Mouse (Mus musculus) urinary bladder, postnatal 4 days (tissue): ENCODE measurements around the gene Atg16l2.

Experiments used
- DNase-seq, 2 experiments: peaks; one replicate each; pipeline ENCODE4 v3.0.0; 2021 to 2022; ENCODE audit warnings: low spot score in 2 of 2

Atg16l2 gene

DNA sequence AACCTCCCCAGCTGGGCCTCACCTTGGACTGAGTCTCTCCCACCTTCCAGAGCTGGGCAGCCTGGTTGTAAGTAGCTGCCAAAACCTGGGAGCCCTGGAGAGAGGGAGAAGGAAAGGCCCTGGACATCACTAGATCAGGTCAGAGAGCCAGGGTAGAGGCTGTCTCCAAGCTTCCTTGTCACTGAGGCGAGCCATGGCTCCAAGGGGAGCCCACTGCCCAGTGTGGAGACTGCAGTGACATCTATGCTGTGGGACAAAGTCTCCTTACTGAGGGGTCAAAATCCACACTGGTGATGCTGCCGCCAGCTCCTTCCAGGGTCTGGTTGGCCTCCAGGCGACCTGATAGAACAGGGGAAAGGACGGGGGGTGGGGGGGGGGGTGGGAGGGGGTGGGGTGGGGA is 10.0 kb downstream of the Atg16l2 start:
- no peak for DNase-seq

DNA sequence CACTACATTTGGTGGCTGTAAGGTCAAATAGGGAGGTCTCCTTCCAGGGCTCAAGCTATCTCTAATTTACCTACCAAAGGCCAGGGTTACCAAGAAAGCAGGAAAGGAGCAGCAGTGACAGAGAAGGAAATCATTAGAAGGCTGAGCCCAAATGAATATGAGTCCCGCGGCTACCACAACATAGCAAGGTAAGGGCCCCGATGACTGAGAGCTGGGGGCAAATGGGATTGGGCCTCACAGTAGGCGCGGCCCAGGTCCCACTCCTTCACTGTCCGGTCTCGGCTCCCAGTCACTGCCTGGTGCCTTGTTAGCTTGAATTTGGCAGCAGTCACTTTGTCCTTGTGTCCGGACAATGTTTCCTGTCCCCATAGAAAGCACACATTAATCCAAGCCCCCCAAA is 10.4 kb downstream of the Atg16l2 start:
- DNase-seq, result no peak

DNA sequence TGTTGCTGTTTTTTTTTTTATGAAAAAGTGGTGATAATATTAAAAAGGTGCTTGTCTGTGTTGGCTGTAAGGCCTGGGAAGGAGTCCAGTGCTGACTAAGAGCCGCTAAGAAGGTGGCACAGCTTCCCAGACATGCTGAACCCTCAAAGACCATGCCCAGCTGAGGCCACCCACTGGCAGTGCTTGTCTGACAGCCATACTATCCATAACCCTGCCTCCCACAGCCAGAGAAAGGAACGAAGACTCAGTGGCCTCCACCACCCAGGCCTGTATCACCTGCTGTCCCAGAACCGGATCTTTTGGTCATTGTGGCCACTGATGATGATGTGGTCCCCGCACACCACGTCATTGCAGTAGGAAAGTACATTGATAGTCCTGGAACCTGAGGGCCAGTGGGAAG is 10.8 kb downstream of the Atg16l2 start:
- no peak for DNase-seq

DNA sequence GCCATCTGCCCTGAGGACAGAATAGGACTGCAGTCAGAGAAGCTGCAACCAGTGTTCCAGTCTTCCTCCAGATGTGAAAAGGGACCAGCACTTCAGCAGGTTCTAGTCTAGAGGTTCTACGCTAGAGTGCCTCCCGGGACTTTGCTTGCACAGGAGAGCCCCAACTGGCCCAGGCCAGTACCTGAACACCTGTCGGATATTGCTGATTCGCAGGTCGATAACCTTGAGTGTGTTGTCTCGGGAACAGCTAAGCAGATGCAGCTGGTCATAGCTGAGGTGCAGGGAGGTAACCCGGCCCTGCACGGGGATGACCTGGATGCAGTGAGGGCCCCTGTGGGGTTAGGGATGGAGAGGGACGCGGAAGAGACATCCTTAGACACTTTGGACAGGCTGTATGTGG is 11.7 kb downstream of the Atg16l2 start:
- DNase-seq, result peak in 1 of 2 experiments; percentile 51

DNA sequence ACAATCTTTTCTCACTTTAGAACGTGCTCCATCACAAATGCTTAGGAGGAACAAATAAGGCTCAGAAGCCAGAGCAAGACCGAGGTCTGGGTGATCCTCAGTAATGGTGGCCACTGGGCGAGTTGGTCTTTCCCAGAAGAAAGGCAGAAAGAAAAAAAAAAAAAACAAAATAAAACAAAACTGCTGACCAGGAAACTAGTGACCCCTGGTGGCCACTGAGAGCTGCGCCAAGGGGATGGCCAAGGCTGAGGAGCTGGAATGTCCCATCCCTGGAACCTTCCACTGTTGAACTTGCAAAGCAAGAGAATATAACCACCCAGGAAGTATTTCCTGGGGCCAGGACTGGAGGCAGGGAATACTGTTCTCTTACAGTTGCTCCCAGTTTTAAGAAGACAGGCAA is 13.6 kb downstream of the Atg16l2 start:
- peak in 1 of 2 experiments; percentile 58 for DNase-seq

DNA sequence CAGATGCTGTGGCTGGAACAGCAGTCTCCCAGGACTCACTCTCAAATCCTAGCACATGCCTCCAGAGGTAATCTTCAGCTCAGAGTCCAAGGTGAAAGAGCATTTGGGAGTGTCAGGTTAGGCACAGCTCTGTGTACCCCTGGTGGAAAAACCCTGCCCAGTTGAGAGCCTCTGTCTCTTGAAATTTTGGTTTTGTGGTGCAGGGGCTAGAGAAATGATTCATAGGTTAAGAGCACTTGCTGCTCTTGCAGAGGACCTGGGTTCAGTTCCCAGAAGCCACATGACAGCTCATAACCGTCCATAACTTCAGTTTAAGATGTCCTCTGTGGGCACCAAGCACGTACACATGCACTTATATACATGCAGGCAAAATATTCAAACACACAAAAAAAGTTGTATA is 14.2 kb downstream of the Atg16l2 start:
- no peak for DNase-seq

DNA sequence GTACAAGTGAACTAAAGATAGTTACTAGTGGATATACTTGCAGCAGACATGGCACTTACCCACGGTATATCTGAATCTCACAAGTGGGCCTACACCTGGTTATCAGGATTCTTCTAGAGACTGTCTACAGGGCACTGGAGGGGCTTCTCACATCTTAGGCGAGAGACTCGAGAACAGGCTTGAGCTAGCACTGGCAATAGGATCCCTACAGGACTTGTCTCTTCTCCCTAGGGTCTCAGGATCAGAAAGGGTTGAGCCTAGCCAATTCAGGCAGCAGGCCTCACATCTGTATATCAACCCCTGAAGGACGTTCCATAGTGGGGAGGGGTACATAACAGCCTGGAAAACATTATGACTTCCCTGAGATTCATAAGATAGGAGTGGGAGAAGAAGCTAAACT is 15.2 kb downstream of the Atg16l2 start:
- DNase-seq, result no peak

DNA sequence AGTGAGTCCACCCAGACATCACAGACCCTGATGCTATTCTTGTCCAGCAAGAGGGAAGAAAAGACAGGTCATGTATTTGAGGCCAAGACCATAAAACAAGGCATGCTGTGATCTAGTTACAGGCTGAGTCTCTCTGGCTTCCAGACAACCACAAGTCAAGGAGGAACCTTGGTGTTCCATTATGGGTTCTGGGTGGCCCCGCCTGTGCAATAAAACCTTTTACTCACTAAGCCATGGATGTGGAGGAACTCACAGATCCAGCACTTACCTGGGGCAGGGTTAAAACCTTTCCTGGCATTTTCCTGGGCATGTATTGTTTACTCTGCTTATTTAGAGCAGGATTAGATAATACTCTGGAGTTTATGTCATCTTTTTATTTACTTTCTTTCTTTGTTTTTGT is 17.5 kb downstream of the Atg16l2 start:
- DNase-seq, result no peak

DNA sequence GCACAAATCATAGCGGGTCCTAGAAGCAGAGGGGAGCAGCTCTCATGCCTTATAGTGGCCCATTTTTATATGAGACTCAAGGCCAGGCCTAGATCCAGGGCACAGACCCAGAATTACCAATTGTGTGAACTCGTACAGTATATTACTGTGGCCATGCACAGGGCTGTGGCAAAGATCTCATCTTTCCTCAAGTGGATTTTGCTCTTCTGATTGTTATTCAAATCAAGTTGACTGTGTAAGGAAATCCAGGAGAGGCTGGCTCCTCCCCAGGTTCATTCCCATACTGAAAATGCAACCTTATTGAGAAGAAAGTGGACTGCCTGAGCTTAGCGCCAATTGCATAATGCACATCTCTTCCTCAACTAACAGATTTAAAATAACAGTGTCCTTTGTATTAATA is 19.3 kb downstream of the Atg16l2 start:
- no peak for DNase-seq

DNA sequence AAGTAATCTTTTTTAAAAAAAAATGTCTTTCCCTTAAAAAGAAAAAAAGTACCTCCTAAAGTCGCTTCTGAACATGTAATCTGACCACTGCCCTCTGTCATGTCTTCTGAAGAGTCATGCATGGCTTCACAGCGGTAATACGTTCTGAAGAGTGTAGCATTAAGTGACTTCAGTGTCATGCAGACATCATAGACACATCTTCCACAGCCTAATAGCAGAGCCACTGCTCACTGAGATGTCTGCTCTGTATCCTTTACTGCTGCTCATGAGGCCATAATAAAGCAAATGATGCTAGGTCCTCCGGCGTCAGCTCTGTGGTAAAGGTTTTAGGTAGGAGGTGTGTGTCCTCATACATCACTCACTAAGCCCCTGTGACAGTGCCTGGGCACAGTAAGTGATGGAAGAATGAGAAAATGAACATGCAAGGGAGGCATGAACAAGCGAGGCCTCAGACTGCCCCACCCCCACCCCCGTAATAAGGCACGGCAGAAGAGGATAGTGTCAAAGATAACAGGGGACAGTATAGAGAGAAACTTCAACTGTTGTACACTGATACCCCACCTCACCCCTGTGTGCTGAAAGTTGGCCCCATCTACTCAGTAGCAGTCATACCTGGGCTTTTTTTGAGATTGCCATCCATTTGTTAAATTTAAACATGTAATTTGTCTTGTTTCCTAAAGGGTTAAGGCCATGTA is 29.4 kb downstream of the Atg16l2 start:
- DNase-seq, result no peak

DNA sequence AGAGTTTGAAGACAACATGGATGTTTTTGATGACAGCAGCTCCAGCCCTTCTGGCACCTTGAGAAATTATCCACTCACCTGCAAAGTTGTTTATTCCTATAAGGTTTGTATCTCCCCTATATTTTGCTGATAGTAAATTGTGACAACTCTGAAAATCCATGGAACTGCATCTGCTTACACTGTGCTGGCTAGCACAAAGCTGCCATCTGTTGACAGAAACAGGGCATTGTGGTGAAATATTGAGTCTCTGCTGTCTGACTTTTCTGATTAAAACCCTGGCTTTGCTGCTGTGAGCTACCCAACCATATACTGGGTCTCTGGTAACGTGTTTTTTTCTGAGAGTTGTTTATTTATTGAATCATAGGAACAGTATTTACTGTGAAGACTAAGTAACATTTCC is 30.4 kb downstream of the Atg16l2 start:
- no peak for DNase-seq

DNA sequence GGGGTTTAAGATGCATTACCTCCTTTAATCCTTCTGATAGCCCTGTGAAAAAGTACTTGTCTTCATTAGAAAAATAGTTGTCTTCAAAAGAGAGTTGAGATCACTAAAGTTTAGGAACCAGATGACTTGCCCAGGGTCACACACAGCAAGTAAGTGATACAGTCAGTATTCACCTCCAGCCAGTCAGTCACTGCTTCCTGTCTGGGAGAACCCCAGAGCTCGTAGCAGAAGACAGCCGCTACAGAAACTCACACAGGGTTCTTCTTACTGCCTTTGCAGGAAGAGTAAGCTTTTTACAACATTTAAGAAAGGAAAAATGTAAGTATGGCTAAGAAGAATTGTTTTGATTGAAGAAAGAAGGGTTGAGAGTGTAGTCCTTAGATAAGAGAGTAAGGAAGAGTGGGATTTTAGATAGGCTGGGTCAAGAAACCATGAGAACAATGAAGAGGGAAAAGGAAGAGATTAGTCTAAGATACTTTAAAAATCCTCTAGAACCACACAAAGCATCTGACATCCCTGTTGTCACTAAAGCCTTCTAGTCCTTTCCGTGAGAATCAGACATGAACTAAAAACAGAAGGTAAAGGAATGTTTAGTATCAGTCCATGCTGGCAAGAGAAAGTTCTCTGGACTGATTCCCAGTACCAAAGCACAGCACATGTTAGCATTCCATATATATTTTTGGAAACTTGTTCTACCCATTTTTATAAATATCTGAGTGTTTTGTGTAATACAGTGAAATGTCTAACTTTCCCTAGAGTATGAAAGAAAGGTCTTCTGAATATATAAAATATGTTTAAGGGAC is 34.4 kb downstream of the Atg16l2 start:
- no peak for DNase-seq

DNA sequence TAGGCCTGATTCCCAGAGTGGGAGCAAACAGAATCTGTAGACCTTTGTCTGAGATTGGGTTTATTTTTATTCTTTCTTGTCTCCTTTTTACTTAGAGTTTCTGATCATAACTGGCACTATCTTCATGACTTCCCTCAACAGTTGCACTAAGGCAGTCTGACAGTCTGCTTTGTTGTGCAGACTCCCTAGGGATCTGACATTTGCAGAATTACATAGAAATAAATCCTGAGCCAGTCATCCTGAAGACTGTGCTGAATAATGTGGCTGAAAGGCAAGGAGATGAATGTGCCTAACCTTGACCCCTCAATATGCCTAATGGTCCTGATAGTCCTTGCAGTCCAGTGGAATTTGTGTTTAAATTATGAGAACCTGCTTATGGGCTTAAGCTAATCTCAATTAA is 38.5 kb downstream of the Atg16l2 start:
- no peak for DNase-seq

DNA sequence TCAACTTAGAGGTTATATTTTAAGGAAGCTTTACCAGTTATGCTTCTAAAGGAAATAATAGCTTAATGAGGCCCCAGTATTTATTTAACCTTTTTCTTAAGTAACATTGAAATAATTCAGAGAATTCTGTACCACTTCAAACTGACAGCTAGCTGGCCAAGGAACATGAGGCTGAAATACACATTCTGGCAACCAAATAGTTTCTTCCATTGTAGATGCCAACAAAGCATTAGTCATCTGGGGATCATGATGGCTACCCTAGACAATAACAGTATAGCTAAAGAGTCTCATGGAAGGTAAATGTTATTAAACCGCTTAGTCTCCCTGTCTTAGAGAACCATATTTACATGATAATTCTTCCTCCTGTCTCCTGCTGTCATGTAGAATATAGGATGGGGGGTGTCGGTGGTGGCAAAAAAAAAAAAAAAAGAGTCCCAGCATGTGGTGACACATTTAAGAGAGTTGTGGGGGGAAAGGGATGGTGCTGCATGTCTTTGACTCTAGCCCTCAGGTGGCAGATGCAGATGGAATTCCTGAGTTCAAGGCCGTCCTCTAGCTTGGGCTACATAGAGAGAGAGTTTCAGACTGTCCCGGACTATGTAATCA is 40.0 kb downstream of the Atg16l2 start:
- no peak for DNase-seq

DNA sequence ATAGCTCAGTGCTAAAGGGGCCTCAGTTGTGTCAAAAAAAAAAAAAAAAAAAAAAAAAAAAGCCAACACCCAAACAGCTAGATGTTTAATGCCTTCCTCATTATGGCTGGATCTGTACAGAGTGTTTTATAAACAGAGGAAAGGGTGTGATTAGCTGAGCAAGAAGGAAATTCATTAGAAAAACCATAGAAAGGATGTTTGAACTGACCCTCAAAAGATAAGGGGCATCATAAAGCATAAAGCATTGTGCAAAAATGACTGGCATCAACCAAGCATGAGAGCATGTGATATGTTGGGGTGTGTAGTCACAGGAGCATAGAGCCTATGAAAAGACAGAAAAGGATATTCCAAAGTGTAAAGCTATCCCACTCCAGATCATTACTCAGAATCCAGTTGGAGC is 43.6 kb downstream of the Atg16l2 start:
- DNase-seq, result no peak

DNA sequence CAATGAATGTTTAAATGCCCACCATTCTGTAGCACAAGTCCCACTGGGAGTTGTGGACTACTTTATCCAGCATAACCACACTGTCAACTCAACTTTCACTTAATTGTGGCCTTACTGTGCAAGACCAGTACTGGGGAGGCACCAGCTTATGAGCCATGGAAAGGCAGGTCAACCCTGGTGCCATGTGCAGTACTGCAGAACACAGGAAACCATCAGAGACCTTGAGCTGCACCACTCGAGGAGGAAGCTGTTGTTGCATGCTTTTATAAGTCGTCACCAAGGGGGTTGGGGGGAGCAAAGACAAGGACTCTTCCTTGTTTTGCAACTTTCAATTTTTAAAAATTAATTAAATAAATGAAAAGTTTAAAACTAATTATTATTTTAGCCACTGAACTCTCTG is 49.0 kb downstream of the Atg16l2 start:
- no peak for DNase-seq

DNA sequence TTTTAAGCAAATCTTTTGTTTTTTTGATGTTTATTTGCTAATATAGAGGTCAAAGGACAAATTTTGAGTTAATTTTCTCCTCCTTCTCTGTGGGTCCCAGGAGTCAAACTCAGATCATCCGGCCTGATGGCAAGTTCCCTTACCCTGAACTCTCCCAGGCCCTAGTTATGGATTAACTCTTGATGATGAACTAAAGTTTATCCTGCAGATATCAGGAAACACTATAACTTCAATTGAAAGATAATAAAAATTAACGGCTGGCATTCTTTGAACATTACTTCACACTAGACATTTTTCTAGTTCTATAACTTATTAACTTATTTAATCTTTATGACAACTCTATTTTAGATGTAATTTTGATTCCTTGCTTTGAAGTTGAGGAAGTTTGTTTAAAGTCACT is 52.9 kb downstream of the Atg16l2 start:
- no peak for DNase-seq

DNA sequence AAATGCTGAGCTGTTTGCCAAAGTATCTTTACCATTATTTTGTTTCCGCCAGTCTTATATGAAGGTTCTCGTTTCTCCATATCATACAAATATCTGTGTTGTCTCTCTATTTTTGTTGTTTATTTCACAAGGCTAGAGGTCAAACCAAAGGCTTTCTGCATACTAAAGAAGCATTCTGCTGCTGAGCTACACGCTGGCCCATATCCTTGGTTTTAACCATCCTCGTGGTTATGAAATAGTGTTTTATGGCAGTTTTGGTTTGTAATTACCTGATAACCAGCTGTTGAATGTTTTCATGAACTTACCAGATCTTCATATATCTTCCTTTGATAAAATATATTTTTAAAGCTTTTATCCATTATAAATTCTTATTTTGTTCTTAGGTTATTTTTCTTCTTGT is 53.3 kb downstream of the Atg16l2 start:
- no peak for DNase-seq

DNA sequence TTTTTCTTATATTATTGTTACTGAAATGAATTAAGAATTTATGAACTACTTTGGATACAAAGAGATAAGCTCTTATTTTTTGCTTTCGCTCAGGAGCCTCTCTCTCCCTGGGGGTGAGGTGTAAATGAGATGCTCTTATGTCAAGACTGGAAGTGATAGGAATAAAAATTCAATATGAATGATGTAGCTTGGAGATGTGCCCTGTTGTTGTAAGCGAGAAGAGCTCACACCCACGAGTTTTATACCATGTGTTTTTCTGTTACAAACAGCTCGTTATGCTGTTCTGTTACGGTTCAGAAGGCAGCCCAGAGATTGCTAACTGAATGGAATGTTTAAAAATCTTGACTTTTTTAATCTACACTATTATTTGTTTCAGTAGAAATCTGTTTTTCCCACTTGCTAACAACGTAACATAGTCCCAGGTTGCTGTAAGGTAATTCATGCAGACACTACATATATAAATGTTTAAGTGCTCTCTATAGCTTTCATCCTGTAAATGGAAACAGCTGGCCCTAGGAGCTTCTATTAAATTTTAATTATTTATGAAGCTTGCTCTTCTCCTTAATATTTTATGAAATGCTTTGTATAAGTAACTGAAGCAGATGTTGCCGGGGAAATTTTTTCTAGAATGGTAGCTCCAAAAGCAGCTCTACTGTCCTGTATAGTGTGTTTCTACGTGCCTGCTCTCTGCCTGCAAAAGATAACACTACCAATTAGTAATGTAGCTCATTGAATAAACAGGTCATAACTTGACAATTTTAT is 65.2 kb downstream of the Atg16l2 start:
- no peak for DNase-seq

DNA sequence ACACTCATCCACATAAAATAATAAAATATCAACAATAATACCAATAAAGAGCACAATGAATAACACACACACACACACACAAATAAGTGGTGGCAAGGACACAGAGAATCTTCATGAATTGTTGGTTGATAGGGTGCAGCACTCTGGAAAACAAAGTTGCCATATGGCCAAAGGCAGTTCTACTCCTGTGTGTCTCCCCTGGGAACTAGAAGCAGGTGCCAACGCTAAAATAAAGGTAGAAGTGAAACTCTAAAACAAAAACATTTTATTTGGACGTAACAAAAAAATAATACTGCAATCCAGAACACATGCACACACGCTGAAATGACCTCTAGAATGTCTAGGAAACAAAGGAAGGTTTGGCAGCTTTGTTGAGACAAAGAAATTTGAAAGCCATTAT is 69.3 kb downstream of the Atg16l2 start:
- DNase-seq, result no peak

DNA sequence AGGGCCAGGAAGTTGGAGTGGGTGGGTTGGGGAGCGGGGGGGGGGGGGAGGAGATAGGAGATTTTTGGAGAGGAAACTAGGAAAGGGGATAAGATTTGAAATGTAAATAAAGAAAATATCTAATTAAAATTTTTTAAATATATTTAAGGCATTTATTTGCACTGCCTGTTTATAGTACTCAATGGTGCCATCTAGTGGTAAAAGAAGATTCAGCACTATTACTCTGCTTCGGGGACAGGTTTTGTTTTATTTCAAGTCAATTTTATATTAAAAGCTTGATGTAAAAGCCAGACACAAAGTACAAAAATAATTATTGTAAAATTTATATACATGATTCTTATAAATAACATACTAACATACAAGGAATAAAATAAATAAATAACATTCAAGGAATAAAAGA is 70.6 kb downstream of the Atg16l2 start:
- DNase-seq, result no peak

DNA sequence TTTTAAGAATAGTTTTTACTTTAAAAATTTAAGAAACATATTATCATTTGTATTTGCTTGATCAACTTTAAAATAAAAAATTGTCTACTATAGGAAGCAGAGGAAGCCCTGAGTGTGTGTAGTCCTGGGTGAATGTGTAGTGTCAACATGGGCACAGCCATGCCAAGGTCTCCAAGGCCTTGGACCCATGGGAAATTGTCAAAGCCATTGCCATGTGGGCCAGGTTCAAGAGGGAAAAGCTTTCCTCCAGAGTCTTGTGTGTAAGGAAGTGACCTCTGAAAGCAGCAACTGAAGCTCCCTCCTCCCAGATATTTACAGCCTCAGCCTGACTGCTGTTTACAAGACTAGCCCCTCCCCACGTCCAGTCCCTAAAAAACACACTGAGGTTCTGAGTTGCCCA is 72.7 kb downstream of the Atg16l2 start:
- no peak for DNase-seq
